Mouse (Mus musculus) CD4-positive helper T cell, adult 2 months (primary cell): ENCODE measurements at regions not wholly inside any gene's neighbourhood (a gene's known extent, or its start where the extent isn't known, plus 50 kb on each side); places are given as distances from the start of the nearest gene placed in this dataset.
"Not testable (repeated sequence)": the region's sequence is repeated elsewhere in the genome, so short reads cannot be mapped to it uniquely, and the experiment has no call there.

Source experiments
- DNase-seq: peaks from one replicate; pipeline ENCODE4 v3.0.0-alpha.2; 2012; ENCODE audit warnings: low read depth, missing footprints, low spot score

- DNase-seq: peak; percentile 5
Measured at GRCm38 (mm10) chr8:24386462-24386861, 339.2 kb downstream of the Adam3 start.

DNA sequence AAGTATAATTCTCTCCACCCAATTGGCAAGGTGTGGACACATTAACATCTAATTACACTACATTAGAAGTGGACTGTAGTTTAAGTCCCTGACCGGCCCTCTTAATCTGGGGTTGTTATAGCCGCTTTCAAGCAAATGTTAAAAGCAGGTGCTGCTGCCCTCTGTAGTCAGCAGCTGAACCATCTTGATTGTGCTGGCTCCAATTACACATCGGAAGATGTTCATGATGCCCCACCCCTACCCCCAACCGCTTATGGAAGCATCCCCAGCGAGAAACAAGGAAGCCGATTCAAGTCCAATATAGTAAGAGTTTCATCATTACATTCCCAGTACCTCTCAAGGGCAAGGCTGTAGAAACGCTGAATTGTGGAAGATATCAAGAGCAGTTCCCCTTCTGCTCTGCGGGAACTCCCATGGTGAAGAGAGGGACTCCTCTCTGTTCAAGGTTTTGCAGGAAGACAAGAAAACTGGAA, 341.7 kb downstream of the Adam3 start:
- no peak for DNase-seq

- no peak for DNase-seq
Measured at GRCm38 (mm10) chr8:24383130-24383962, 342.3 kb downstream of the Adam3 start.

- no peak for DNase-seq
Measured at GRCm38 (mm10) chr8:24381666-24382253, 343.9 kb downstream of the Adam3 start.

GRCm38 (mm10) chr8:24378070-24378469, 347.6 kb downstream of the Adam3 start:
- no peak for DNase-seq

DNA sequence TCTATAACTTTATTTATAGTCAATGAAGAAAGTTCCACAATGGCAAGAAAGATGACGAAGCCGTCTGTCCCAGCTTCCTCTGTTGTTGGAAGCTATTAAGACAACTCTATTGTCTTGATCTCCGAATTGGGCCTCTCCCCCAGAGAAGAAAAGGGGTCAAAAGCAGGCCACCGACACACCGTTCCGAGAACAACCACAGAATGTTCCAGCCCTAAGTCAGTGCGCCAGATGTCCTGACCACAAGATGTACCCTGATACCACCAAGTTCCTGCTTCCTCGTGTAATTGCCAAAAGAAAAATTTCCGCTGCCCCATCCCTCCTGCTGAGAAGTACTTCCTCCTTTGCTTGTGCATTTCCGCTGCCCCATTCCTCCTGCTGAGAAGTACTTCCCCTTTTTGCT, 348.8 kb downstream of the Adam3 start:
- DNase-seq: not testable (repeated sequence)

GRCm38 (mm10) chr8:24374503-24374902, 351.1 kb downstream of the Adam3 start:
- no peak for DNase-seq

GRCm38 (mm10) chr8:24372068-24372467, 353.6 kb downstream of the Adam3 start:
- DNase-seq: no peak

GRCm38 (mm10) chr8:24366000-24366399, 359.7 kb downstream of the Adam3 start:
- DNase-seq: no peak

GRCm38 (mm10) chr8:24364685-24365084, 361.0 kb downstream of the Adam3 start:
- no peak for DNase-seq

GRCm38 (mm10) chr8:24359022-24359600, 366.5 kb downstream of the Adam3 start:
- DNase-seq: no peak

- DNase-seq: no peak
Measured at GRCm38 (mm10) chr8:24355146-24355545, 370.5 kb downstream of the Adam3 start.

DNA sequence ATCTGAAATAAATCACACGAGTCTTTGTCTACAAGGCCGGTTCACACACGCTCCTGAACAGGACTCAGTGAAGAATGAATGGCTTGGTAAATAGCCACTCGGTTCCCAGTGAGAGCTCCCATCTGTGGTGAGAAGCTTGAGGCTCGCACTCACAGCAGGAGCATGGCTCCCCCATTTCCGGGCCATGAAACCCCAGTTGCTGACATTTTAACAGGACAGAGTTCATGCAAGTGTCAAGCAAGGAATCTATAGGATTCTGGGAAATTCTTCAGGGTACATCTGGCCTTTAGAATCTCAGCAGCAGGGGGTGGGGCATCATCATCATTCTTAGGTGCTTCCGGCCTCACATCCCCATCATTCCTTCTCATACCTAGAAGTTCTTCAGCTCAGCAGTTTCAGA, 371.8 kb downstream of the Adam3 start:
- DNase-seq: no peak

DNA sequence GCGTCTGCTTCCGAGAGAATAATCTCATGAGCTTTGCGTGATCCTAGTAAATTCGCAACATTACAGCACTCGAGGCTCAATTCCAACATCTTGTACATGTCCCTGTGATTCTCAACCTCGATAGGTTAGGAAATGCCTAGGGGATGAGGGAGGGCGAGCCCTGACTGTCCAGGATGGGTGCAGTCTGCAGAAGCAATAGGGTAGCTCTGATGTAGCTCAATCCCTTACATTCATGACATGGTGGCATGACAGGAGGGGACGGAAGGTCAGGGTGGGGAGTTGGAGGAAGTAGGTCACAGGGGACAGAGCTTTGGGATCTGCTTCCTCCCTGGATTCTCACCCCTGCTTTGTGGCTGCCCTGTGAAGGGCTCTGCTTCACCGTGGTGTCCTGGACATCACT, 373.3 kb downstream of the Adam3 start:
- no peak for DNase-seq

GRCm38 (mm10) chr8:24351760-24352159, 373.9 kb downstream of the Adam3 start:
- no peak for DNase-seq

DNA sequence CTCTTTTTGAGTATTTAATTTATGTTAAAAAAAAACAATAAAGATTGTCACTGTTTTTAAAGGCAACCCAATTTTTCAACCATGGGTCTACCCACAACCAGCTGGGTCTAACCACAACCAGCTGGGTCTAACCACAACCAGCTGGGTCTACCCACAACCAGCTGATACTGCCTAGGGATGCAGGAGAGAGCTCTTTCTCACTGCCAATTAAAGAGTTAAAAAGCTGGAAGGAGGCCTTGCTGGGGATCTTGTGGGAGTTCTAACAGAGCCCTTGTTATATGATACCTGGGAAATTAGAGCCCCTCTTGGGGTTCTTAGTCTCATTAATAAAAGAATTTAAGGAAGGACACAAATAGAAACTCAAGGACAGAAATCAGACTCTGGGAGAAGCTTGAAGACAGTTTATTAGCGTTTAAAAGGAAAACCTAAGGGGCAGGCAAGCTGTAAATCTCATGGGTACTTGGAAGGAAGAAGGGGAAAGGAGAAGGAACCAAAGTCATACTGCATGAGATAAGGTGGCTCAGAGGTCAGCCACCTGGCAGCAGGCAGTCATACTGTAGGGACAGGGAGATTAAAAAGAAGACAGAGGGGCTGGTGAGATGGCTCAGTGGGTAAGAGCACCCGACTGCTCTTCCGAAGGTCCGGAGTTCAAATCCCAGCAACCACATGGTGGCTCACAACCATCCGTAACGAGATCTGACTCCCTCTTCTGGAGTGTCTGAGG, 379.1 kb downstream of the Adam3 start:
- DNase-seq: no peak

- DNase-seq: no peak
Measured at GRCm38 (mm10) chr8:24338694-24339093, 387.0 kb downstream of the Adam3 start.

GRCm38 (mm10) chr8:24337635-24338034, 388.0 kb downstream of the Adam3 start:
- DNase-seq: no peak

DNA sequence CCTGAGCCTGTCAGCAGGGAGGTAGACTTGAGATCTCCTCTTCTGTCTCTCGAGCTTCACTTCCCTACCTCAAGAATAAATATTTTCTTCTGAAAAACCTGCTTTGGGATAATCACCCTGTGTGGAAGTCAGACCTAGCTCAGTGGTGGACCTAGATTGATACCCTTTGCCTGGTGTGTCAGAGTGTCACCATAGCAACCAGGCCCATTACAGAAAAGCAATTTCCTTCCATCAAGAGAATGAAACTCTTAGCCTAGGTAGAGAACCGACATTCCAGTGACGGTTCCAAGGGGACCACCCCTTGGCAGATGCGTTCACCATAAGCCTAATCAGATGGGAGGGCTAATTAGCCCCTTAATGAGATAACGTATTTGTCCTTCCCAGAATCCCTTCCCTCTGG, 389.9 kb downstream of the Adam3 start:
- DNase-seq: no peak

GRCm38 (mm10) chr8:24333705-24334104, 391.9 kb downstream of the Adam3 start:
- no peak for DNase-seq

GRCm38 (mm10) chr8:24310893-24311292, 414.8 kb downstream of the Adam3 start:
- no peak for DNase-seq

DNA sequence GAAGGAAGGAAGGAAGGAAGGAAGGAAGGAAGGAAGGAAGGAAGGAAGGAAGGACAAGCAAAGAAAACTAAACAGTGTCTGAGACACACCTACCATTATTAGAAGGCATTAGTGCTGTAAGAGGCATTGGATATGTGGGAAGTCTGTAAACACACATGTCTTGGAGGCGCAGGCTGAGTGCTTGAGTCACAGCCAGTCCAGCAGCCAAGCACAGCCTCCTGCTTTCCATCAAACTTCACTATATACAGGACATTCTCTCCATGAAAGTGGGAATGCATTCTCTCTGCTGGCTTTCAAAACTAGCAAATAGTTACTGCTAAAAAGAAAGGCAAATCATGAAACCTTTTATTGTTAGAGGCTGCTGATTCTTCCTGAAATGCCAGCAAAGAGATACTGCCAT, 431.1 kb downstream of the Adam3 start:
- DNase-seq: no peak
